Mouse (Mus musculus) cerebellum, postnatal 10 days (tissue): ENCODE data around the gene Cep72.
A peak's percentile ranks its signal among the peaks of the same experiment; 100 is the strongest.
"Not testable (repeated sequence)": the region's sequence is repeated elsewhere in the genome, so short reads cannot be mapped to it uniquely, and the experiment has no call there.

ENCODE experiments used
- DNase-seq, 2 experiments: peaks; one replicate each; pipeline ENCODE4 v3.0.0; 2021; ENCODE audit warnings: mixed read lengths in 2 of 2

Gene Cep72

DNA sequence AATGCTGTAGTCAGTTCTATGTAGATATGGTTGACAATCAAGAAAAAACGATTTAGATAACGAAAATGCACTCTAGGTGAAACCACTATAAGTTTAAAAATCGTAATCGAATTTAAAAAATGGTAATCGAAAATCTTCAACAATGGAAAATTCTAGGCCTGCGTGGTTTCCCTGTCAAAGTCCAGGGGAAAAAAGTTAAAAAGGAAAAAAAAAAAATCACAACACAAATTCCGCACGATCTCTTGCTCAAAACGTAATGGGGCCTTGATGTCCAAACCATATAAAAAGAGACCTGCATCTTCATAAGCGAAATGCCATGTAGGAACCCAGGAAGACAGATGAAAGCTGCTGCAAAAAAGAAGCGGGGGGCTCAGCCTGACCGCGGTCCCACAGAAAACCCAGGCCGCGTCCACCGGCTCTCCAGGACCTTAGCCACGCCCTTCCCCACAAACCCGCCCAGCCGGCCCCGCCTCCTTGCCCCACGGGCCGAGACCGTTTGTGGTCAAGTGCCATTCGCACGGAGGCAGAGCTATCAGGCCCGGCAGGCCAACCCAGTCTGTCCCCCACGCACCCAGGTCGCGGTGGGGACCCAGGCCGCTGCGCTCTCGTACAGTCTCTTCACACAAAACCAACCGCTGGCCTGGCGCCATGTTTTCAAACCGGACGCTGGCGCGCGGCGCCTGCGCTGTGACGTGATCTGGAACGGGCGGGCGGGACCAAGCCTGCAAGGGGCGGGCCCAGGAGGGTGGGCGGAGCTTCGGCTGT, at the start of gene Cep72:
Gene Cep72 (minus strand): TSS at position 687 of the 765 bp plus-strand sequence.
- peak; percentile 97 to 98 for DNase-seq

DNA sequence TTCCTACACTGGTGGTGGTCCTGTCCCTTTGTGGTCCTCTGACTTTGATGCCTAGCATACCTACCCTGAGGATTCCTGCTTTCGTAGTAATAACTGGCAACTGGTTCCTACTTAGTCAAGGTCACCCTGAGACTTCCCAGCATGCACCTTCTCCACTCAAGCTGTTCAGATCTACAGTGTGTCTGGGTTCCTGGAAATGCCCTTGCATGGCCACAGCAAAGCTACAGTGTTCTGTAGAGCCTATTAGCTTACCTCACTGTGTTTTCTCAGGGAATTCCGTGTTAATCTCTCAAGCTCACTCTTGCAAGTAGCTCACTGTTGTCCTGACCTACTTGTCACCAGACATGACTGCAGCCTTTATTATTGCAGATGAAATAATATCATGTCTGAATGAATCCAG, 45.3 kb upstream of the Cep72 start:
- no peak for DNase-seq

DNA sequence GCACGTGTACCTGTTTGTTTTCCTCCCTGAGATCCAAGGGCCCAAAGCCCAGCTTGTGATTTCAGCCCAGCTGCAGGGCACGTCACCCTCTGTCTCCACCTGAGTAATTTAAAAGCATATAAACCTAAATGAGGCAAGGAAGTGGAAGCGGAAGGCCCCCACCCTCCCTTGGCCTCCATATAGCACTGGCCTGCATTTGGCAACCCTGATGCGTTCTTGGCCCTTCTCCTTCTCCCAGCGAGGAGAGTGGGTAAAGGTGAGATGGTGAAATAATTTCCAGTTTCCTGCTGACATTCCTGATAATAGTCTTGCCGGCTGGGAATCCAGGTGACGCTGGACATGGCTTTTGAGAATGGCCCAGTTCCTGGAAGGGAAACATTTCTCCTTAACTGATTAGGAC, 42.3 kb upstream of the Cep72 start:
- DNase-seq, result peak; percentile 34 to 36

DNA sequence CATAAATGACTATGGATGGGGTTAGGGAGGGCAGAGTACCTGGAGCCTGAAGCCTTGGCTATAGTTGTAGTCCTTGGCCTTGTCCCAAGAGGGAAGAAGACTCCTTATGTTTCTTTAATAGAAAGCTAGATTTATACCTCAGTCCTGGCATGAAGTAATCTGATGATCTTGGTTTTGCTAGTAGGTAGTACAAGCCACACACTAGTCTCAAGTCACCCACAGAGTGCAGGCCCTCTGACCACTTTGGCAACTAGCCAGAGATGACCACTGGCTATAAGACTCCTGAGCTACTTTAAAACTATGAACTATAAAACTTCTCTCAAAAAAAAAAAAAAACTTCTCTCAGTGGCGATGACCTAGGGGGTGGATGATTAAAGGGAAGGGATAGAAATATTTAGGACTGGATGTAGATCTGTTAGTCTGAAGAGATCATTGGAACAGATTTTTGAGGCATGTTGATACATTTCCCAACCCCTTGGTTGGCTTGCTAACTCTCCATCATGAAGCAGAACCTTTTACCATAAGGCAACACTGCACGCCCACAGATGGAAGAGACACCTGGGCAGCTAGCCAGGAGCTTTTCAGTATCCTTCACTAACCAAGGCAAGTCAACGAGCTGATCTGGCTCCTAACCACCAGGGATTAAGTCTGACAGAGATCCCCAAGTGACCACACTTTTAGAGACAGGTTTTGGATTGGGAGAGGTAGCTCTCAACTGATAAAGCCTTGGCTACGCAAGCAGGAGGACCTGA, 40.9 kb upstream of the Cep72 start:
- DNase-seq, result peak; percentile 86 to 87

DNA sequence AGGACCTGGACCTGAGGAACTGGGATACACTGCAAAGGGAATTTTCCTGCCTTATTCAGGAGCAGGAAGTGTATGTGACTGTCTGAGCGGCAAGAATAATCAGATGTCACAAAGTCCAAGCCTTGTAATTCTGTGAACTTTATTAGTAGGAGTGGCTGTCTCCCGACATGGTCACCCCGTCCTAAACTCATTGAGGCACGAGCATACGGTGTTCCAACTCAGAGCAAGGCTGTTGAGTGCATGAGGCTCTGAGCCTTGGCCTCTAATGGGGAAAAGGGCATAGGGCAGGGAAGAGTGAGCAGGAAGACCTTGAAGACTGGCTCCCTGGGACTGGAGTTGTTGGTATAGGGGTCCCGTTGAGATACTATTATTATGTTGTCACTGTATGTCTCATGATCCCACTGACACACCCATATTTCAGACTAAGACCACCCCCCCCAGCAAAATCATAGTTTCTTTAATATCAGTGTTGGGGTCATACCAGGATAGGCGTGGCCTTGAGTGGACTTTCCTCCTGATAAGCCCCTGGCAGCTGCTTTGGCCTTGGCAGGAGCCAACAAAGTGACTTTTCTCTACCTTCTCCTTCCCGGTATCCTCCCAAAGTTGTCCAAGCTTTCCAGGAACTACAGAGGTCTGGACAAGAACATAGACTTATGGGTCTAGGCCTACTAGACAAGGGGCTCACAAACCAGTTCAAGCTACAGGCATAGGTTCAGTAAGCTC, 40.2 kb upstream of the Cep72 start:
- DNase-seq, result no peak

DNA sequence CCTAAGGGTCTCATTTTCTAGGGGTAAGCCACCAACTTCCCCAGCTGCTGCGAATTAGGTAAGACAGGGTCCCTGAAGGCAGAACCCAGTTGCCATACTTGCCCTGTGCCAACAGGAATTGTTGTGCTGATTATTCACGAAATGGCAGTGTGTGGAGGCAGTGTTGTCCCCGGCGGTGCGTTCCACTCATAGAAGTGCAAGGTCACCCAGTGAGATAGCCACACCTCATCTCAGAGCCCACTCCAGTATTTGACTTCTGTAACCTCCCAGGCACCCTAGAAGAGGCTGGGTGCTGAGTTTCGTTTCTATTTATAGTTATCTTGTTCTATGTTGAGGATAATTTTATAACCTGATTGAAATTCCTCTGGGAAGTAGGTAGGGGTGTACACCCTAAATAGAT, 36.8 kb upstream of the Cep72 start:
- DNase-seq, result no peak

DNA sequence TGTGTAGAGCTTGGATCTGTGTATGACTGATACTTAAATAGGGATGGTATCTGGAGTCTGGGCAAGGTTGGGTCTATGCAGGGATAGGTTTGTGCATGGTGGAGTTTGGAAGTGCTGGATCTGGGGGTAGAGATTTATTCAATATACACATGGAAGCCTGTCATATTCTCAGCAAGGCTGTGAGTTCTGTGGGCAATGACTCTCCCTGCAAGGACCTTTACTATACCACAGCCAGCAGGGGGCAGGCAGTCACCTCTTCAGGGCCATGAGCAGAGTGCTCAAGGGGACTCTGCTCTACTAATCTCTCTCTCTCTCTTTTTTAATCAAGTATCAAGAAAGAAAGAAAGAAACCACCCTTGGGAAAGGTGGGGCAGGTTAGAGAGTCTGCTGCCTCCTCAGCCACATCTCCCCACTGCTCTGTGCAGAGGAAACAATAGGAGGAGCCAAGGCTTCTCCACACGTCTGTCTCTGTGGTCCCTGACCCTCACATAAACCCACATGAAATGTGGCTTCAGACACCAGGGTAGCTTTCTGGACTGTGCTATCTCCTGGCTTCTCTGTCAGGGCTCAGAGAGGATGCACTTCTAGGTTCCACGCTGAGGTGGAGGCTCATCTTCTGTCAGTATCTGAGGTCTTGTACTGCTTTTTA, 34.7 kb upstream of the Cep72 start:
- DNase-seq, result peak; percentile 84 to 85

DNA sequence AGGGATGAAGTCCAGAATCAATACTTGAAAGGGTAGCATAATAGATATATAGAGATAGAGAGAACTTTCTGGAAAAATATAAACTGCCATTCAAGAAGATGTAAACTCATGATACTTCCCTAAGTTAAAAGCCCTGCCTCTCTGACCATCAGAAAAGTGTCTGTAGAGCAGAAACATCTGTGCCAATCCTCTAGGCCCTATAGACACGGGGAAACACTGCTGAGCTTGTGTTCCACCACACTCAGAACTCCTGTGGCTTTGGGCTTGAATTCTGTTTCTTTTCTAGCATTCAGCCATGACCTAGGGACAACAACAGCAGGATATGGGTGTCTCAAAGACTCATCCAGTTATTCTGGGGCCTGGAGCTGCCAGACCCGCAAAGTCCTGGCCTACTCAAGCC, 33.8 kb upstream of the Cep72 start:
- no peak for DNase-seq

DNA sequence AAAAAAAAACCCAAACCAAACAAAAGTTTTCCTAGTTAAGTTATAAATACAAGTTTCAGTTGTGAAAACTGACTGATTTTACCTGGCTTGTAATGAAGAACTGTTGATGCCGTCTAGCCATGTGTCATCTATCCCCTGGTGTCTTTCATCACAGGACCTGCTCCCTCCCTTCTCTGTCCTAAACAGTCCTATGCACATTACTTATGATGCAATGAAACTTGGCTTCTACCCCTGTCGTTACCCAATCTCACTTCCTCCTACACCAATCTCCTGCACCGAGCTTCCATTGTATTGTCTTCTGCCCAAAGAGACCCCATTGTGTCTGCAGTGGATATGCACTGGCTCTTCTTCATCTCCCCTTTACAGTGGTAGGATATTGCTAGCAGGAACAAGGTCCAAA, 28.2 kb upstream of the Cep72 start:
- DNase-seq, result no peak

DNA sequence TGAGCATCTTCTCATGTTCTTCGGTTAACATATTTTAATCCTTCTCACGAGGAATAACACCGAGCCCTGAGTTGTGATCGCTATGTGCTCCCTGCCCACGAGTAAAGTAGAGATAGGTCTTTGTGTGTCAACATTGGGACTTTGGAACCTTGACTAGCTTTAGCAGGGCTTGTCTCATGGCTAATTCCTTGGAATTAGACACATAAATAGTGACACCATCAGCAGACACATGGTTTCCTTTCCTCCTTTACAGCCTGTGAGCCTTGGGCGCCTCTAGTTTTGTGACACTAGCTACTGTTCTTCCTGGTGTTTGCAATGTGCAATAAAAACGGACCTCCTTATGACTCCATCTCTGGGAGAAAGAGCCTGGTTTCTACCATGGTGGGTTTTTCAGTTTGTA, 11.3 kb upstream of the Cep72 start:
- no peak for DNase-seq

DNA sequence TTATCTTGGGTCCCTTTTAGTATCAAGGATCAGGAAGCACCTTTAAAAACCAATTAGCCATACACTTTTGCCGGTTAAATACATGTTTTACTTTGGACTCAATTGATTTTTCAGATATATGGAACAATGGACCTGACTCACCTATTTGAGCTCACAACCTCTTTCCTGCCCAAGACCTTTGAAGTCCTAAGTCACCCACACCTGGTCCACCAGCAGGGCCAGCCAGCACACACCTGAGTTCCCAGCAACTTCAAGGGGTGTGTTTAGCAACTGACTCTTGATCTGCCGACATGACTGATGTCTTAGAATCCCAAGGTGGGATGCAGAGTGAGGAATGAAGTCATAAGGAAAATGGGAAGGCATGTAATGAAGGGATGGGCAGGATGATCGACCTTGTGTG, 9.6 kb upstream of the Cep72 start:
- DNase-seq, result no peak

DNA sequence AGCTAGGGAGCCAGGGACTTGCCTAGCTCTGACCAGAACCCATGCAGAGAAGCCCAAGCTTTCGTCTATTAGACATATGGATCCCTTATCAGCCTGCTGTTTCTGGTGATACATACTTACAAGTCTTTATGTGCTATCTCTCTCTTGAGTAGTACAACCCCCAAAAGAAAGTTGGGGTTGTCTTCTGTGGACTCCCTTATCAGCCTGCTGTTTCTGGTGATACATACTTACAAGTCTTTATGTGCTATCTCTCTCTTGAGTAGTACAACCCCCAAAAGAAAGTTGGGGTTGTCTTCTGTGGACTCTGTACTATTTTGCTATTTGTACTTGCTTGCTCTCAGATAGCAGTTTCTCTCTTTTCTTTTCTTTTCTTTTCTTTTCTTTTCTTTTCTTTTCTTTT, 9.1 kb upstream of the Cep72 start:
- DNase-seq, result not testable (repeated sequence)

DNA sequence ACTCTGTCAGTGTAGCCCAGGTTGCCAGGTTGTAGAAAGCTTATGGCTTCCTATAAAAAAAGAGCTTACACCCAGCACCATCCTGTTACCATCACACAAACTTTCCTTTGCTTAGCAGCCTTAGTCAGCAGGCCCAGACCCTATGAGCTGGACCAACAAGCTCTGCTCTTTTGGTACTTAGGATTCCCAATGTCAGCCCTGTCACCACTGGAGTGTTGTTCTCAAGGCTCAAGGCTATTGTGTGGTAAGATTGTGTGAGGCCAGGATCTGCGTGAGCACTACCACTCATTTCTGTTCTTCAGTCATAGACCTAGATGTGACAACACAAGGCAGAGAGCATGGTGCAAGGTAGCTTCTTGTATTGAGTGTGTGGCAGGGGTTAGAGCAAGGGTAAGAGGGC, 4.5 kb upstream of the Cep72 start:
- DNase-seq, result no peak

DNA sequence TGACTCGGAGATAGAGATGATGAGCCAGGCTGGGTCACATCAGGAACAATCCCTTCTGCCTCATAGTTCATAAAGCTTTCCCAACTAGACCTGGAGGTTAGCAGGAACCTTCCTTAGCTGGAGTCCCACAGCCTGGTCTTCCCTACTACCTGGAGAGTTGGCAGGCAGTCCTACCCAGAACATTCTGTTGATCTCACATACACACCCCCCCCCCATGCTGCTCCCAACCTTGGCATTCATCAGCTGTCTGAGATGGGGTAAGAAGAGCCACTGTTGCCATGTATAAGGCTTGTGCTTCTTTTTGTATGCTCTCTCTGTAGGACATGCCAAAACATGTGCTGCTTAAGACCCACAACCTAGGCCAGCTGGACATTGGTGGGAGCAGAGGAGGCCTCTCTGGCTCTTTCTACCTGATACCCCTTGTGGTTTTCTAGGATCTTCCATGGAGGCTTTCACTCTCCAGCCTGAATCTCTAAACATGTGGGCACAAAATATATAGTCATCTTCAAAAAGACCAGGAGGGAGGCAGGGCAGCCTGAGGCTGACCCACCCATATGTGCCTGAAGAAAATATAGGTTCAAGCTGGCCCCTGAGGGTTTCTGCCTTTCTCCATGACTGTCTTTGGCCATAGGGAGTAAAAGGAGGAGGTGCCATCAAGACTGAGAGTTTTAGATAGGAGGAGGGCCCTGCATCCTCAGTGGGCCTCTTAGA, 1.4 kb upstream of the Cep72 start:
- no peak for DNase-seq

DNA sequence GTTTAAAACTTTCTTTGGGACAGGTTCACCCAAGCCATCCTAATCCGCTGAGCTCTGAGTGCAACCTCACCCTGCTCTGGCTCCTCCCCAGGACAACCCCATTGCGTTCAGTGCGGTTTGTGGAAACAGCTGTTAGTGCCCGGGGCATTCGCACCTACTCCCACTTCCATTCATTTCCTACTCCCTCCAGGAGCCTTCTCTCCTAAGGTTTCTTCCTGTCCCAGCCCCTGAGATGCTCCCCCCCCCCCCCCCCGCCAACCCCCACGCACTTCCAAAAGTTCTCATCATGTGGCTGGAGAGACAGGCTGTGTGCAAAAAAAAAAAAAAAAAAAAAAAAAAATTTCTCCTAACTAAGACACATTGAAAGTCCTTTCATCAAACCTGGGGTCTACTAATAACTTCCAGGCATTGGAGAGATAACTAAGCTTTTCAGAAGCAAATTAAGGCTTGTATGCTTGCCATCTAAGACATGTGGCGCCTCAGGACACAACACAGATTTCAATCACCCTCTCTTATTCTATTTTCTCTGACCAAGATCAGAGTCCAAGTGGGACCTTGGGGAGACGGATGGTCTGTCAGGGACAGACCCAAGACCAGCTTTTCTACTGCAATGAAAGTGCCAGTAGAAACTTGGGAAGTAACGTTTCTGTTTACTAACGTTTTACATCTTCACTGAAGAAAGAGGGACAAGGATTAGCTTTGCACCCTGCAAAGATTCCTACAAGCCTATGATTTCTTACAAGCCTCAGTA, 454 bp upstream of the Cep72 start:
- no peak for DNase-seq

DNA sequence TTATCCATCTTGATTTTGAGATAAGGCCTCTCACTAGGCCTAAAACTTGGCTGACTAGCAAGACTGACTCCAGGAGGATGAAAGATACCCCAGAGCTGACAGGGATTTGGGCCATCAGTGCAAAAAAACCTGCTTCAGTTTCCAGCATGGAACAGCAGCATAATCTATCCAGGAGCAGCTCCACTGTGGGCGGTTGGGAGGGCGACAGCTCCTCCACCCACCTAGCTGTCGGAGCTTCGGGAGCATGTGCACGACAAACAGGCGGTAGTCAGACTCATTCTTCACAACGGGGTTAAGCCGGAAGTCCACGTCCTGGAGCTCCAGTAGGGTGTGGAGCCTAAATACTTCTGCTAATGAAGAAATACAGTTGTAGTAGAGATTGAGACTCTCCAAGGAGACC, 4.0 kb downstream of the Cep72 start:
- no peak for DNase-seq

DNA sequence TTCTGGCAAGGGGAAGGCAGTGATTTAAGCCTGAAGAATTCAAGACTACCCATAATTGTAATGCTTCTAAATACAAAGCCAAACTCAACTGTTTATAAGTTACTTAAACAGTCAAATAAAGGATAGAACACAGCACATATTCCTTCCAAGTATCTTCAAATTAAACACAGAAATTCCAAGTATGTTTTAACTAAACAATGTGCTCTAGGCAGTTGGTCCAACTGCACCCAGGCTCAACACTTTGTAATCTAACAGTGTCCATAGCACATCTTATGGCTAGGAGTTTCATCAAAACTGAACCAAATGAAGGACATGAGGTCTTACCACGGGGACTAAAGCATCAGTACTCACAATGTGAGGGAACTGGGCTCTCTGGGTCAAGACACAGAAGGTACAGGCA, 5.9 kb downstream of the Cep72 start:
- DNase-seq, result no peak

DNA sequence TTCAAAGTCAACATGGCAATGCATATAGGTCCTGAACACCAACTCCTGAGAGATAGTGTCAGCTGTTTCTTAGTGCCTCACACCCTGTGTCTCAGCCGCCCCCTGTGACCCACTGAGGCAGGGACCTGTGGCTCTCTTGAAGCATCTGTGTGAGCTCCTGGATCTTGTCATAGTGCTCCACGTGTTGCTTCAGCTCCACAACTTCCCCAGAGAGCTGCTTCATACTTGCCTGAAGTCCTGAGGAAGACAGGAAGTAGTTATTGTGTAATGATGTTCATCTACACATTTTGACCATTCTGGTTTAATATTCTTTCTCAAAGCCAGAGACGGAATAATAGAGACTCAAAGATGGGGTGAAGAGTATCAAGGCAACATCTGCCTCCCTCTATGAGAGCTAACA, 22.2 kb downstream of the Cep72 start:
- DNase-seq, result no peak

DNA sequence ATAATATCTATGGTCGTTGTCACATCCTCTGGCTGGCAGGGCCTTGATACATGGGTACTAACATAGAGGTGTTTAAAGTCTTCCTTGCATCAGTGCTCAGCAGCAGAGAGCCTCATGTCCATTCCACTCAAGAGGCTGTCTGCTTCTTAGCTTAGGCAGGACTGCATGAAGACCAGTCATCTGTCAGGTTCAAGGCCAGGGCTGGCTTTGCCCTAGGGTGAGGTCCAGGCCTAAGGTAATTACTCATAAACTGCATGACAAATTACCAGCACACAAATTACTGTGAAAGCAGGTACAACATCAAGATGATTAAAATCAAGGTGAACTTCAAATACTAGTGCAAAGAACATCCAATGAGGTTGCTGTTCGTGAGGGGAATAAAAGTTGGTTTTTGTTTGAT, 26.3 kb downstream of the Cep72 start:
- DNase-seq, result no peak

DNA sequence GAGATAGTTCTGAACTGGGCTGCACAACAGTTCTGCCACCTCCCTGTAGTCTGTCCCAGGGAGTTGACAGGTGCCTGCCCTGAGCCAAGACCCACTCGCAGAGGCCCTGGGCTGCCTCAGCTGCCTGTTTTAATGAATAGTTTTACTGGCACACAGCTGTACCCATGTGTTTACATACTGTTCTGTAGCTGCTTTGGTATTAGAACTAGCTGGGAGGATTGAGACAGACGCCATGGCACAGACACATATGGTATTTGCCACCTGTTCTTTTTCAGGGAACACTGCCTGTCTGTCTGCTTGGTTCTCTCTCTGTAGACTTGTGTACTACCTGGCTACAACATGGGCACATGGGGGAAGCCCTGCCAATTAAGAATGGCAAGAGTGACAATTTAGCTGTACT, 27.3 kb downstream of the Cep72 start:
- no peak for DNase-seq

DNA sequence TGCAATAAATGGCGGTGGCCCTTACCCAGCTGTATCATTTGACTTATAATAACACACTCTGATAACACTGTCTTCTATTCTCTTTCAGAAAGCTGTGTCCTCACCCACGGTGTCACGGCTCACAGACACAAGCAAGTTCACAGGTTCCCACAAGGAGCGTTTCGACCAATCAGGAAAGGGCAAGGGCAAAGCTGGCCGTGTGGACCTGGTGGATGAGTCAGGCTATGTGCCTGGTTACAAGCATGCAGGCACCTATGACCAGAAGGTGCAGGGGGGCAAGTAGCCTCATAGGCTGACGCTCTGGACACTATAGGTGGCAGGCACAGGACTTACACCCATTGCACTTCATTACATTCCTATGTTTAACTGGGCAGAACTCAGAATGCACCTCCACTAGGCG, 31.0 kb downstream of the Cep72 start:
- no peak for DNase-seq

DNA sequence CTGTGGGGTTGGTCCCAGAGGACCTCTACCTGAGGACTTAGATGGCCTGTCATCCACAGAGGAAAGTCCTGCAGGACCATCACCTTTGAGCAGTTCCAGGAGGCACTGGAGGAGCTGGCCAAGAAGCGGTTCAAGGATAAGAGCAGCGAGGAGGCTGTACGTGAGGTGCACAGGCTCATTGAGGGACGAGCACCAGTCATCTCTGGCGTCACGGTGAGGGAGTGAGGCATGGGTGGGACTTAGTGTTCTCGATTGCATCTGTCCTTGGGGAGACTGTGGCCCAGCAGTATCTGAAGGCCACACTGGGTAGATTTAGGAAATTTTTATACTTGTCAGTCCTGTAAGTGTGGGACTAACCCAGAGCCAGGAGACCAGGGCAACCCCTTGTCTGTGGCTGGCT, 31.4 kb downstream of the Cep72 start:
- DNase-seq, result no peak
